Mouse (Mus musculus) frontal cortex, postnatal 36 days (tissue): ENCODE results near the gene Keg1.
"Not testable (repeated sequence)": the region's sequence is repeated elsewhere in the genome, so short reads cannot be mapped to it uniquely, and the experiment has no call there.

ENCODE experiments used
- DNase-seq, 2 experiments: peaks; one replicate each; pipeline ENCODE4 v3.0.0; 2022; ENCODE audit warnings: low spot score in 2 of 2

Gene Keg1

GRCm38 (mm10) chr19:12695590-12695989 lies at the start of gene Keg1:
Gene Keg1 (plus strand): TSS chr19:12695786.
- DNase-seq, result no peak

GRCm38 (mm10) chr19:12649511-12649910 lies 46.1 kb upstream of the Keg1 start:
- no peak for DNase-seq

- no peak for DNase-seq
These were observed 29.4 kb upstream of the Keg1 start for GRCm38 (mm10) chr19:12666156-12666555.

- DNase-seq, result not testable (repeated sequence)
These were observed 27.0 kb upstream of the Keg1 start for GRCm38 (mm10) chr19:12668601-12669000.

GRCm38 (mm10) chr19:12670139-12670538 lies 25.4 kb upstream of the Keg1 start, which contains the start of gene Olfr1442:
Gene Olfr1442 (plus strand): TSS chr19:12670439.
- no peak for DNase-seq

- DNase-seq, result no peak
These were observed 24.5 kb upstream of the Keg1 start for GRCm38 (mm10) chr19:12671051-12671450.

- DNase-seq, result no peak
These were observed 17.8 kb upstream of the Keg1 start, which contains the start of gene Olfr1443 for GRCm38 (mm10) chr19:12677812-12678211. Gene Olfr1443 (plus strand): TSS chr19:12678112.

- DNase-seq, result no peak
These were observed 10.9 kb upstream of the Keg1 start for GRCm38 (mm10) chr19:12684638-12685037.

GRCm38 (mm10) chr19:12685231-12685630 lies 10.4 kb upstream of the Keg1 start:
- no peak for DNase-seq

GRCm38 (mm10) chr19:12696221-12696620 lies 635 bp downstream of the Keg1 start:
- DNase-seq, result no peak

GRCm38 (mm10) chr19:12708458-12708857 lies 12.9 kb downstream of the Keg1 start:
- no peak for DNase-seq

- no peak for DNase-seq
These were observed 13.4 kb downstream of the Keg1 start for GRCm38 (mm10) chr19:12708986-12709385.

GRCm38 (mm10) chr19:12719189-12719588 lies 23.6 kb downstream of the Keg1 start:
- no peak for DNase-seq

GRCm38 (mm10) chr19:12720463-12720862 lies 24.9 kb downstream of the Keg1 start:
- no peak for DNase-seq

- not testable (repeated sequence) for DNase-seq
These were observed 25.3 kb downstream of the Keg1 start for GRCm38 (mm10) chr19:12720919-12721318.

GRCm38 (mm10) chr19:12721596-12721995 lies 26.0 kb downstream of the Keg1 start:
- not testable (repeated sequence) for DNase-seq

- DNase-seq, result peak; percentile 8 to 9
These were observed 26.7 kb downstream of the Keg1 start for GRCm38 (mm10) chr19:12722308-12722707.

GRCm38 (mm10) chr19:12725851-12726250 lies 30.3 kb downstream of the Keg1 start:
- DNase-seq, result no peak

GRCm38 (mm10) chr19:12731036-12731435 lies 35.5 kb downstream of the Keg1 start:
- DNase-seq, result no peak

- no peak for DNase-seq
These were observed 36.4 kb downstream of the Keg1 start for GRCm38 (mm10) chr19:12731950-12732349.

- no peak for DNase-seq
These were observed 60.7 kb downstream of the Keg1 start for GRCm38 (mm10) chr19:12756286-12756685.

- no peak for DNase-seq
These were observed 63.4 kb downstream of the Keg1 start for GRCm38 (mm10) chr19:12758936-12759478.

GRCm38 (mm10) chr19:12759656-12760055 lies 64.1 kb downstream of the Keg1 start:
- DNase-seq, result peak; percentile 35 to 55
